Mouse (Mus musculus) cerebellum, adult 2 months (tissue): ENCODE data around the gene Ttll13.

Experiments
- CTCF ChIP-seq: fragments of 200-500 bp; IDR thresholded peaks from 2 replicates; pipeline ENCODE4 v1.5.1; 2011; ENCODE audit warnings: low read depth, mild to moderate bottlenecking, control low read depth, low read length, moderate library complexity, borderline replicate concordance; ENCODE audit not compliant: insufficient read depth
- POLR2A ChIP-seq: fragments of 200-500 bp; IDR thresholded peaks from 2 replicates; pipeline ENCODE4 v1.6.1; 2011; ENCODE audit warnings: low read length, control low read depth, borderline replicate concordance; ENCODE audit not compliant: insufficient read depth

DNA sequence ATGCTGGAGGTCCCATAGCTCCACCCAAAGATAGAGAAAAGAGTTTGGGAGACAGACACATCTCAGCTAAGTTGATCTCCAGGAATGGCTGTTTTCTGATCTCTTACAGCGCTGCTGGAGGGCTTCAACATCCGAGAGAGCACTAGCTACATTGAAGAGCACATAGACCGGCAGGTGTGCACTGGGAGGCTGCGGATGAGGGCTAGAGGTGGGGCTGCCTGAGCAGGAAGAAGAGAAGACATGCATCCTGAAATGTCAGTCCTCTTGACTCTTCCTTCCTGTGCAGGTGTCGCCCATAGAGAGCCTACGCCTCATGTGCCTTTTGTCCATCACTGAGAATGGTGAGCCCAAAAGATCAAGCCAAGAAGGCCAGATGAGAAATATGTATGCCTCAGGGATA is 39.5 kb downstream of the Ttll13 start:
- TF ChIP-seq CTCF (no peak), POLR2A (no peak)
